ENCODE assay signal across 17 mouse cellular contexts in genomic region chr17:44722103-44722792, GRCm38 (mm10).
"Had no signal": no experiment of that assay in that cellular context is flagged by ENCODE, and none has a peak within 500 bp of the region (broad histone marks: within the 10 kb centered on the region; RNA-seq: fewer than 3 reads in every experiment).

No protein-coding gene starts in this region.

- H3K27ac ChIP-seq: kidney, postnatal 0 days; limb, embryonic 12.5 days; liver, embryonic 15.5 days; macrophage; midbrain, embryonic 13.5 days; stomach, postnatal 0 days had no signal

- ATAC-seq: midbrain, embryonic 13.5 days had no signal

- H3K9ac ChIP-seq: limb, embryonic 12.5 days; liver, embryonic 15.5 days; midbrain, embryonic 13.5 days had no signal

- DNase-seq: kidney, adult 11 months; kidney, adult 9 months; kidney, postnatal 36 days; layer of hippocampus, adult 9-11 months; layer of hippocampus, postnatal 36 days; lung, adult 2 months; right cerebral cortex, adult 18-20 months; right cerebral cortex, postnatal 25 days; thymus, postnatal 25 days had no signal

- H3K36me3 ChIP-seq: limb, embryonic 12.5 days; liver, embryonic 15.5 days; midbrain, embryonic 13.5 days had no signal

- H3K4me3 ChIP-seq: limb, embryonic 12.5 days; liver, embryonic 15.5 days; megakaryocyte, embryonic 14.5 days; midbrain, embryonic 13.5 days had no signal

- H3K9me3 ChIP-seq: limb, embryonic 12.5 days; liver, embryonic 15.5 days; megakaryocyte, embryonic 14.5 days; midbrain, embryonic 13.5 days had no signal

- H3K4me2 ChIP-seq: limb, embryonic 12.5 days; liver, embryonic 11.5 days; liver, embryonic 15.5 days; midbrain, embryonic 13.5 days had no signal

- H3K27me3 ChIP-seq: liver, embryonic 15.5 days had no signal
